Mouse (Mus musculus): Measurements from ENCODE around the gene Camk2g.

- no peak for TF ChIP-seq ZC3H11A (IDR thresholded peaks at IDR 0.05; ENCODE audit: borderline replicate concordance, low read depth, low read length)
- TF ChIP-seq MAFK (IDR thresholded peaks at IDR 0.05; ENCODE audit: insufficient read depth, low read depth, low read length) = no peak
- TF ChIP-seq CHD2 (IDR thresholded peaks at IDR 0.05; ENCODE audit: low read depth, low read length) = no peak
- TF ChIP-seq HCFC1 (IDR thresholded peaks at IDR 0.05; ENCODE audit: borderline replicate concordance, insufficient read depth, low read length) = no peak
Observed at GRCm38 (mm10) chr14:20783526-20783925, 10.4 kb downstream of the Camk2g start.
